Mouse (Mus musculus) Muller cell, postnatal 12 days (primary cell): ENCODE data around the gene Tpt1.
"Not testable (repeated sequence)": the region's sequence is repeated elsewhere in the genome, so short reads cannot be mapped to it uniquely, and the experiment has no call there.

Source experiments
- DNase-seq: peaks from one replicate; pipeline ENCODE4 v3.0.0-alpha.2; 2015; ENCODE audit errors: inconsistent ontology term

Gene Tpt1

DNA sequence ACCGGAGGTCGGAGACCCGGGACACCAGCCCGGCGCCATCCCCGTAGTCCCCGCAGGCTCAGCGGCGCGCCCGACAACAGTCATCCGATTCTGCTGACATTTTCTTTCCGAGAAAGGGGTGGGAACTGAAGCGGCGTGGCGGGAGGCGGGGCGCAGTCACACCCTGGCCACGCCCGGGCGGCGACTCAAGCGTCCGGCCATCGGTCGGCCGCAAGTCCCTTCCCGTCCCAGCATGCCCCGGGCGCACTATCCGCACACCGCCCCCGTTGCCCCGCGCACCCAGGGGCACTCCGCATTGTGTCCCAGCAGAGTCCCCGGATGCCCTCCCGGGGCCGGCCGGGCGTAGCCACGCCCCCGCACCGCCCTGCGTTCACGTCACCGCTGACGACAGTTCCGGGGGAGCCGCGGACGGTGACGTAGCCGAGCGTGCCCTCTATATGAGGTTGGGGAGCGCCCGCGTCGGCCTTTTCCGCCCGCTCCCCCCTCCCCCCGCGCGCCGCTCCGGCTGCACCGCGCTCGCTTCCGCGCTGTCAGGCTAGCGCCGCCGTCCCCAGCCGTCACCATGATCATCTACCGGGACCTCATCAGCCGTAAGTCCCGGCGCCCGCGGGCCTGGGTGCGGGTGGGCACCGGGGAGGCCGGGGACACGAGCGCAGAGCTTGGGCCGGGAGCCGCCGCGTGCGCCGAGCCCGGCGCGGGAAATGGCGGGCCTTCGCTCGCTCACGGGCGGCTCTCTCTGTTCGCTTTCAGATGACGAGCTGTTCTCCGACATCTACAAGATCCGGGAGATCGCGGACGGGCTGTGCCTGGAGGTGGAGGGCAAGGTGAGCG lies at the start of gene Tpt1:
Tpt1 (plus strand) TSS at position 227 of the 831 bp plus-strand sequence.
- DNase-seq, result peak; percentile 100

DNA sequence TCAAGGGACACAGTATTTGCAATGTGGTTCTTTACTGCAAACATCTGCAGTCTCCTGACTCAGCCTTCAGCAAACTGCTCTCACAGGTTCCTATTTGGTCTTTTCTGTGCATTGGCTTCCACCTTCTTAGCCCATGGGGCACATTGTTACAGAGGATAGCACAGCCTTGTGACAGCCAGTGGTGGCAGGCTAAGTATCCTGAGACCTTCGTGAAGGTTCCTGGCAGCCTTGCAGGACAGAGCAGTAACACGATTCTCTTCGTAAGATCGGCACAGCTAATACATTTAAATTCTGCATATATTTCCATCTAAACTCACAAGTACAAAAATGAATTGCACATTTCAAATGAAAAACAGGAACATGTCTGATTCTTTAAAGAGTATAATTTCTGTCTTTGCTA lies 49.0 kb upstream of the Tpt1 start:
- DNase-seq, result no peak

DNA sequence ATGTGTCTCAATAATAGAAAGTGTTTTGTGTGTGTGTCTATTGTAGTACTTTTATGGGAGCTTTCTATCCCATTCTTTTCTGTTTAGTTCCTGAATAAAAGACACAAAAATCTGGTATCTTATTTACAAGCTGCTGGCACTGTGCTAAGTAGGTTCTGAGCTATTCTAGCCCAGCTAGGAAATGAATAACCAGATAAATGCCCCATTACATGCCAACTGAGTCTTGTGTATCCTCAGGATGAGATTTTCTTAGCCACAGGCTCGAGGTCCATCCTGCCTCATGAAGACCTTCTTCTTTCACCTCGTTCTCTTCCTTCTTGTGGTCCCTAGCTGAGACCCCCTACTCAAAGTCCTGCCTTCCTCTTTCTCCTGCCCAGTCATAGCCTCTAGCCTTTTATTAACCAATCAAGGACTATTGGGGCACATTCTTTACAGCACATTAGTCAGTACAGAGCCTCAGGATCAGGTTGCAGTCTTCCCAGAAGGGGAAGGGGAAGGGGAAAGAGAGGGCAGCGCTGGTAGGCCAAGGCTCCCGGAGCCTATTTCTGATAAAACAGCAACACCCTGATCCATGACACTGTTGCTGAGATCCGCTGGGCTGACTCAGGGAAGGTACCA lies 47.0 kb upstream of the Tpt1 start:
- no peak for DNase-seq

DNA sequence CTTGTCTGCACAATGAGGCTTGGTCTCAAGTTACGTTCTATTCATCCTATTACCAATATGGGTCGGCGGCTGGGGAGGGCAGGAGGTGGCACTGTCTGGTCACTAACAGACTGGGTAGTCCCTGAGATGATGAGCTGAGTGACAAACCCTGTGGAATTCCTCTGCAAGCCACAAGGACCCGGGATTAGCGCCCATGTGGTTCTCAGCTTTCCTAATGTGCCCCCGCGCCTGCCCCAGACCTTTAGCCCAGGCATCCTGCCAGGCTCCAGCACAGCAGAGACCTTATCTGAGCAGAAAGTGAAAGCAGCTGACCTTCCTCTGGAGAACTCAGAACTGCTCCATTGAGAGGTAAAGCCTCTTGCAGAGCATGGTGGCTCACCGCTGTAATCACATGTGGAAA lies 37.1 kb upstream of the Tpt1 start:
- DNase-seq, result peak; percentile 73

DNA sequence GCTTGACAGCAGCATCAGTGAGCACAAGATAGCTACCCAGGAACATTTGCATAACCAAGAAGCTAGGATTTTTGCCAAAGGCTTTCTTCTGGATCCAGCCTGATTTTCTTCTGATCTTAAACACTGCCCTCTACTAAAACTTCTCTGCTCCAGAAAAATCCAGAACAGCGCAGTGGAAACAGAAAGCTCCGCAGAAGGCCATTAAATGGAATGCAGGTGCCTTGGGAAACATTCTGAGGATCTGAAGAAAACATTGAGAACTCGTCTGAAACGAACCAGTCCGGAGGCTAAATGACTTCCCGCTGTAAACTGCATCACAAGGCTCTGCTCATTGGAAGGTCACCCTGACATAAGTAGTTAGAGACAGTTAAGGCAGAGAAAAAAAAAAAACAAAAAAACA lies 35.0 kb upstream of the Tpt1 start:
- DNase-seq, result no peak

DNA sequence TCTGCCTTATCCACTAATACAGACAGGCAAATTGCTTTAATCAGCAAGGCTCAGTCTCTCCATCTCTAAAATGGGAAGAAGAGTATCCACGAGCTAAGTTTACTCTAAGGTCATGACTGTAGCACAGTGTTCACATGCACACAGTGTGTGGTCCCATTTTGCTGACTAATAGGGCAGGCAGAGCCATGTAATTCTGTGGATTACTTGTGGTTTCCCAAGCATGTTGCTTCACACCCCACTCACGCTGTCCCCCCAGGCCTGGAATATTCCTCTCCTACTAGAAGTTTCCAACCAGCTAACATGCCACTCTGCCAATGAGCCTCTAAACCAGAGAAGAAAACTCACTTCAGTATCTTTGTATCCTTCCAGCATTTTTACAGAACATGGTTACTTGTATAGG lies 26.4 kb upstream of the Tpt1 start:
- no peak for DNase-seq

DNA sequence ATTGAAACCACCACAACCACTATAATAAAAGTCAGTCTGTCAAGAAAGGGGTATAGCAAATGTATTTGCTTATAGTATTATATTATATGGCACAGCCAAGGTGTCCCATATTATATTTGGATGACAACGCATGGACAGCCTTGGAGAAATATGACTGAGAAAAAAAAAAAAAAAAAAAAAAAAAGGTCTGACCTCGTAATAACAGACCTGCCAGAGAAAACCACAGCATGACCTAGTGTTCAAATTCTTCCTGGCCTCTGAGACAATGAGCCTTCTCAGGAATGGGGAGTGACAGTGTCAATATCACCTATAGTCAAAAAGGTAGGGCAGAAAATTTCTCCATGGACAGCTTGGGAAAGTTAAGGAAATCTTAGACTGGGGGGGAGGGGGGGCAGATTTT lies 25.6 kb upstream of the Tpt1 start:
- no peak for DNase-seq

DNA sequence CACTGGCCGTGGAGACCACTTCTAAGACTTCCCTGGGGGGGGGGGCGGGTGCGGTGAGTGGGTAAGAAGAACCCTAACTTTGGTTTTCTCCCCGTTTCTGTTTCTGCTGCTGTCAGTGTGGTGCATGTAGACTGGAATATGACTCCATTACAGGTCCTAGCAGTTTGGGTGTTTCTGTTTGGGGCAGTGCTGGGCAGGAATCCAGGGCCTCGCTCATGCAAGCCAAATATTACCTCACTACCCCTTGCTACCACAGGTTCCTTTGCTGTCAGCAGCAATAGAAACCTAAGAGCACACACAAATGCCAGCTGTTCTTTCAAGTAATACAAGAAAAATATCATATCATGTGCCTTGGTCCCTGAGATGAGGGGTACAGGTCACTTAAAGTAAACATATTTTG lies 24.9 kb upstream of the Tpt1 start:
- DNase-seq, result no peak

DNA sequence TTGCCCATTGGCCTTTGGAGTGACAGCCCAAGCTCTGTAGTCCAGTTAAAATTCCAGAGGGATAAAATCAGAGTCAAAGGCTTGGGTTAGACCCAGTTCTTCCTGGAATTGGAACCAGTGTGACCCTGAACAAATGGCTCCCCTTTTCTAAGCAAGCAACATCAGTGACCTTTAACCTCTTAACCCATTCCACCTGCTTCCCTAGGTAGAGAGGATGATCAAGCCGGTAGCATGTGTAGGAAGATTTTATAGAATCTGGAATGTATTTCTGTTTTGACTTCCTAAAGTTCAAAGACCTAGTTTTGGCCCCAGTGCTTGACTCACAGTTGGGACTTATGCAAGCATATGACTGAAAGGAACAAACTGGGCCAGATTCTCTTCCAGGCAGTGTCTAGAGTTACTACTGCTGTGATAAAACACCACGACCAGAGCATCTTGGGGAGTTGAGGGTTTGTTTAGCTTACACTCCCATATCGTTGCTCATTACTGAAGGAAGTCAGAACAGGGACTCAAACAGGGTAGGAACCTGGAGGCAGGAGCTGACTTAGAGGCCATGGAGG lies 18.0 kb upstream of the Tpt1 start:
- no peak for DNase-seq

DNA sequence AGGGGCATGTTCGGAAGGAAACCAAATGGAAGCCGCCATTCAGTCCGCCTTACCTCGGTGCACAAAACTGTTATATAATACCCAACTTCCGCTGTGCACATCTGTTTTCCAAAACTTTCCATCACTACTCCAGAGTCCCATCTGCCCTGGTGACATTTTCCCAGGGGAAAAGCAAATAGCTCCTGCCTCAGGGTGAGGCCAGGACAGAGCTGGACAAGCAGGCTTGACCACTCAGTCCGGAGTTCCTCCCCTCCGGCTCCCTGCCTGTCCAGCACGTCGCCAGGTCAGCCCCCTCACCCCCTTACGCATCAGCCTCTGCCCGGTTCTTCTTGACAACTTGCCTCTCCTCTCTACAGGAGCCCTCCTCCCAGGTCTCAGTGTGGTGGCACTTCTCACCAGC lies 16.7 kb upstream of the Tpt1 start:
- DNase-seq, result no peak

DNA sequence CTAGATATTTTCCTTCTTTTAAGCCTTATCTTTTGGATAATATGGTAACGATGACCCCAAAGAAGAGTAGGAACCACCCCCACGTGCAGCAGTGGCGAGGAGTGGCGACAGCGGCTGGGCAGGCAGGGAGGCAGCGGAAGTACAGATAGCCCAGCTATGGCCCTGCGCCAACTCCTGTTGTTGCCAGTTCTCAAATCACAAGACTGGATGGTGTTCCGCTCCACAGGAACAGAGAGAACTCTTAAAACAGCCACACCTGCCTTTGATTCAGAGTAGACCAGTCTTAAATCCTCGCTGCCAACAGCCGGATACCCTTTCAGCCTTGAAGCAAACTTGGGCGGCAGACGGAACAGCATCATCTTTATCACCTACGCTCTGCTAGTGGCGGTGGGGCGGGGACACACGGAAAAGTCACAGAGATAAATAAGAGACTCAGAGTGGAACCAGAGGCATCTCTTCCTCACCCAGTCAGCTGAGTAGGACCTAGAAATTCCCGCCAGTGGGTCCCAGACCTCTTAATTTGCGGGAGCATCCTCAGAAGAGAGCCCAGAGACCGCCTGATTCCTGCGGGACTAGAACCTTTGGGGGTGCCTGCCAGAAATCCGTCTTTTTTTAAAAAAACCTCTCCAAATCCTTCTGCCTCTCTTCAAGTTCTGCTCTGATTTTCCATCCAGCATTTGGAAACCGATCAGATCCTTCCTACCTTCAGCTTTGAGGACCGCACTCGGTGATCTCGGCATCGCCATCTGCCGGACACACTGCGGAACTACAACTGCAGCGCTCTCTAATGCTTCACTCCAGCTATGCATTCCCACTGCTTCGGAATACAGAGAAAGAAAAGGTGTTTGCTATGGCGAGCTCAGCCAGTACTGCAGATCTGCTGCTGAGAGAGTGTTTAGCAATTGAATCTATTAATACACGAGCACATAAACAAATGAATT lies 15.8 kb upstream of the Tpt1 start:
- DNase-seq, result peak; percentile 61

DNA sequence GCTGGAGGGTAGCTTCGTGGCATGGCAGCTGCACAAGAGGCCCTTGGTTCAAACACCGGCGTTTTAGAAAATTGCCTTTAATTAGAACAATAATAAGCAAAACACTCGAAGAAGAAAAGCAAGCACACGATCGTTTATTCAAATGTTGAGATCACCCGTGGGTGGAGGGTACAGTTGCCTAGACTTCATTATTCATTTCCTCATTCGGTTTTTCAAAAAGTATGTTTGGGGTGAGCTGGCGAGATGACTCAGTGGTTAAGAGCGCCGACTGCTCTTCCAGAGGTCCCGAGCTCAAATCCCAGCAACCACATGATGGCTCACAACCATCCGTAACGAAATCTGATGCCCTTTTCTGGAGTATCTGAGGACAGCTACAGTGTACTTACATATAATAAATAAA lies 15.1 kb upstream of the Tpt1 start:
- DNase-seq, result peak; percentile 34

DNA sequence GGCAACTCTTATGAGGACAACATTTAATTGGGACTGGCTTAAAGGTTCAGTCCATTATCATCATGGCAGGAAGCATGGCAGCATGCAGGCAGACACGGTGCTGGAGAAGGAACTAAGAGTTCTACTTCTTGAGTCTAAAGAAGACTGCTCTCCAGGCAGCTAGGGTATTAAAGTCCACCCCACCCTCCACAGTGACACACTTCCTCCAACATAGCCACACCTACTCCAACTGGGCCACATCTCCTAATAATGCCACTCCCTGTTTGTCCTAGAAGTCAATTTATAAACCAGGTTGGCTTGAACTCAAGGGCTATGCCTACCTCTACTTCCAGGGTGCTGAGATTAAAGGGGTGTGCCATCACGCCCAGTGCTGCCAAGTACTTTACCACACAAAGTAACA lies 12.9 kb upstream of the Tpt1 start:
- no peak for DNase-seq

DNA sequence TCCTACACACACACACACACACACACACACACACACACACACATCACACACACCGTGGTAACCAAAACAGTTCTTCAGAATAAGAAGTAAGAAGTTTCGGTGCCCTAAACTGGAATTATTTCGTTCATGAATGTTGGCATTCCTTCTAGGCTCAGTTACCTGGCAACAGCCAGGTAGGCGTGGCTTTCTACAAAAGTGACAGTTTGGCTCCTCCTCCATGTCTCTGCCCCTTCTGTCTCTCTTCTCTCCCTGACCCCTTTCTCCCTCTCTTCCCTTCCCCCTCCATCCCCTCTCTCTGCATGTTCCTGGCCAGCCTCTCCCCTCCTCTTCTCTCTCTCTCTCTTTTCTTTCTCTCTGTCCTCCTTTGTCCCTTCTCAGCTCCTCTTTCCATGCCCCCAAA lies 11.9 kb upstream of the Tpt1 start:
- DNase-seq, result no peak

DNA sequence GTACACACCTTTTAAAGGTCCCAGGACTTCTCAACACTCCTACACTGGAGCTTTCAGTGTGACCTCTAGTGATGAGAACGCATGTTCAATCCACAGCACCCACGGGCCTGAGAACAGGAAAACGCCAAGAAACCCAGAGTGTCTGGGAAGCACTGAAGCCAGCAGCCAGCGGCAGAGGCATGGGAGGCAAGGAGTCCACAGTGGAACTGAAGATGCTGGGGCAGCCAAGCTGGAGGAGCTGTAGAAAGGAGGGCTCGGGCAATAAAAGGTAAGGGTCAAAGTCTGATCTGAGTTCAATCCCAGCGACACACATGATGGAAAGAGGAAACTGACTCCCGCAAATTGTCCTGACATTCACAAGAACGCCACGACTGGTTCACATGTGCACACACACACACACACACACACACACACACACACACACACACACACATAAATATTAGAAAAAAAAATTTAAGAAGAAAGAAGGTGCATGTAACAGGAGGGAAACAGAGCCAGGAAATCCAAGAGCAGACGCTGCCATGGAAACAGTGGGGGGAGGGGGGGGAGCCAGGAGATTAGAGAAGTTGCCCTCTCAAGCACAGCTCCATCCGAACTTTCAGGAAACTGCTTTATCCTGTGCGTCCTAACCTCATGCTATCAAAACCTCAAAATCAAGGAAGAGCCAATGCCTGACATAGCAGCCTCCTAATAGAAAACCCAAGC lies 11.2 kb upstream of the Tpt1 start:
- no peak for DNase-seq

DNA sequence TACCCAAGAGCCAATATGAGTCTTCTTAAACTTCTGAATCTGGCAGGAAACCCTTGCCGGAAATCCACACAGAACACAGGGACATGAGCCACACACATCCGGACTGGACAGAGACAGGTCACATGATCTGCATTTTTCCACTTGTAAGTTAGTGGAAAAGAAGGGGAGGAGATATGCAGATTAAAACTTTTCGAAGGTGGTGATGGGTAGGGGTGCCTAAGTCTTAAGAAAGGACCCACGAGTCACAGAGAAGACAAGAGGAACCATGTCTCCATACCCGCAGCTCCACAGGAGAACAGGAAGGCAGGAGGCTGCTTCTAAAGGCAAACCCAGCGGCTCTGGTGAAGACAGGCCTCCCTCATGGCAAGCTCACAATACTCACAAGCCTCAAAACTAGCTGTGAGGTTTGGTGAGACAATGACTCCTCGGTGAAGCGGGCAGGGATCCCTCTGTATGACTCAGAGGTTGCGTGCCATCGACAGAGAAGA lies 10.6 kb upstream of the Tpt1 start:
- peak; percentile 90 for DNase-seq

DNA sequence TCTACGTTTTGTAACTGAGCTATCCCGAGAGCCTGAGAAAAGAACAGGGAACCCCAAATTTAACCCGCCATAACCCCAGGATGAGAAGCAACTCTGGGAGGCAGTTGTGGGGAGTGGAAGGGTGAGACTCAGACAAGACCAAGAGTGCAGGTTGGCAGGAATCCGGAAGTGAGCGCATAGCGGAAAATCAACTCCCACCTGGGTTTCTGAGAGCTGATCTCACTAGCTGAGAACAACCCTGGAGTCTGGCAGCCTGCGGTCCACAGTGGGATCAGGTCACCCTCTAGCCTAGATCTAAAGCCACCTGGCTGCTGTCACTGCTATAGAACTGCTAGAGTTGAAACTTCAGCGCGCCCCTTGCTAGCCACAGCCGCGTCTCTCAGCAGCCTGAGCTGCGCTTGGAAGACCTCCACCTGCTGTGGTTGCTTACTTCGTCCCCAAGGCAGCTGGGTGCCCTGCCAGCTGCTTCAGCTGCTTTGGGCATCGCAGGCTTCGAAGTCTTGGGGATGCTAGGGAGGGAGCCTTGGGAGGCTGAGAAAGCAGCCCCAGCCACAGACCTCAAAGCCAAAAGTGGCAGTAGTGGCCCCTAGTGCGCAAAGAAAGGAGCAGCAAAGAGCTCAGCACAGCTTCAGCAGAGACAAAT lies 10.0 kb upstream of the Tpt1 start:
- DNase-seq, result no peak

DNA sequence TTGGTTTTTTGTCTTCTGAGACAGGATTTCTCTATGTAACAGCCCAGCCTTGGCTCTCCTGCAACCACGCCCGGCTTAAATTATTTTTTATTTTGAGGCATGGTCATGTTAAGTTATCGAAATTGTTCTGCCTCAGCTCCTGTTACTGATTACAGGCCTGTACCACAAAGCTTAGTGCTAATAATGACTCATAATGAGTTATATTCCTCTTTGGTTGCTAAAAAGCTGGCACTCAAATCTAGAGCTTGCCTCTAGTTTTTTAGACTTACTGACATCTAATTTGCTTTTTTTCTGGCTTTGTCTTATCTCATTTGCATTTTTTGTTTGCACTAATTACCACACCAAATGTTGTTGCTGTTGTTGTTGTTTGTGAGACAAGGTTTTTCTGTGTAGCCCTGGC lies 8.3 kb upstream of the Tpt1 start:
- no peak for DNase-seq

DNA sequence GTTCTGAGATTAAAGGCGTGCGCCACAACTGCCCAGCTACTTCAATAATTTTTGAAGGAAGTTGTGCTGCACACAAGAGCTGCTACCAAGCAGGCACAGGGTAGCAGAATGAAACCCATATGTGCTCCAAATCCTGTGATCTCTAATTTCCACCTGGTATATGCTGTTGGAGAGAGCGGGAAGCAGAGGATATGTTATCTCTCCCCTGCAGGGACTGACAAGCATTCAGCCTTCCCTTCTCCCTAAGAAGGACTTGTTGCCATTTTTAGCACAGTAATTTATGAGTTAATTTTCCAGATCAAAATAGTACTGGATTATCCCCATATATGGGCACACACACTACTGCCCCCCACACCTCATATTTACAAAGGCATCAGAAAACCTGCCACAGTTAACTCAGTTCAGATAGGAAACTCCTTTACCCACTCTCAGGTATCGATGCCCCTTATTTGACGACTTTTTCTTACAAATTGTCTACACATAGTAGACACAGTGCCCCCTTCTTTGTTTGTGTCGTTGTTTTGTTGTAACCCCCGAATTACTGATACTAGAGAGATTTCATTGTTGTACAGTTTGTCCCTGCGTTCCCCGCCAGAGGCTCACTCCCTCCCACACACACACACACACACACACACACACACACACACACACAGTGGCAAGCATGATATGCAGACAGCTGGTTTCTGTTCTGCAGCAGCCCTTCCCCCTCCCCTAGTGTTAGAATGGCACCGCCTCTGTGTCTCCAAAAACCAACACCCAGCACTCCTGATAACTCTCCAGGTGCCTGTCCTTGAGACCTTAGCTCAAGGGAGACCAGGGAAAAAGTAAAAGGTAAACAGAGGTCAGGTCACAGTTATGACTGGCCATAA lies 7.6 kb upstream of the Tpt1 start:
- no peak for DNase-seq

DNA sequence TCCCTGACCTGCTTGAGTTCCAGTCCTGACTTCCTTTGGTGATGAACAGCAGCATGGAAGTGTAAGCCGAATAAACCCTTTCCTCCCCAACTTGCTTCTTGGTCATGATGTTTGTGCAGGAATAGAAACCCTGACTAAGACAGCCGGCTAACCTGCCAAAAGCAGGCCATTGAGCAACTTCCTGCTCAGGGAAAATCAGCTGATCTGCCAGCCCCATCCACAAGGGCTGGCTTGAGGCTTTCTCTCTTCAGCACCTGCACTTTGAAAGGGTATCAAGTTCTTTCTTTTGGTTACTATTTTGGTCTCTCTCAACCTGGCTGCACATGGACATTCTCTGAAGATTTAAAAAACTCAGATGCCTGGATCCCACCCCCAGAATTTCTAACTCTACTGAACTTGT lies 3.1 kb upstream of the Tpt1 start:
- not testable (repeated sequence) for DNase-seq
